Mouse (Mus musculus): ENCODE measurements around the gene Vim.

- TF ChIP-seq CTCF (IDR thresholded peaks at IDR 0.05; ENCODE audit: borderline replicate concordance, insufficient read depth, low read length) (no peak), POLR2A (IDR thresholded peaks at IDR 0.05; ENCODE audit: low read depth, low read length) (no peak)
Observed at GRCm38 (mm10) chr2:13598166-13598565, 24.4 kb downstream of the Vim start.

Measured in embryonic fibroblast, embryonic 13.5 days (primary cell).